Mouse (Mus musculus) heart, adult 2 months (tissue): ENCODE measurements at regions not wholly inside any gene's neighbourhood (a gene's known extent, or its start where the extent isn't known, plus 50 kb on each side); places are given as distances from the start of the nearest gene placed in this dataset.

Source experiments
- CTCF ChIP-seq: fragments of 200-600 bp; IDR thresholded peaks from 2 replicates; pipeline ENCODE4 v1.8.1; 2022; ENCODE audit warnings: antibody characterized with exemption, mild to moderate bottlenecking, moderate library complexity
- EP300 ChIP-seq: fragments of 200-500 bp; IDR thresholded peaks from 2 replicates; pipeline ENCODE4 v1.6.1; 2011; ENCODE audit warnings: low read depth, low read length, control low read depth; ENCODE audit not compliant: insufficient read depth
- POLR2A ChIP-seq: fragments of 200-500 bp; IDR thresholded peaks from 2 replicates; pipeline ENCODE4 v1.6.1; 2011; ENCODE audit warnings: mild to moderate bottlenecking, low read depth, low read length, control low read depth; ENCODE audit not compliant: insufficient read depth

DNA sequence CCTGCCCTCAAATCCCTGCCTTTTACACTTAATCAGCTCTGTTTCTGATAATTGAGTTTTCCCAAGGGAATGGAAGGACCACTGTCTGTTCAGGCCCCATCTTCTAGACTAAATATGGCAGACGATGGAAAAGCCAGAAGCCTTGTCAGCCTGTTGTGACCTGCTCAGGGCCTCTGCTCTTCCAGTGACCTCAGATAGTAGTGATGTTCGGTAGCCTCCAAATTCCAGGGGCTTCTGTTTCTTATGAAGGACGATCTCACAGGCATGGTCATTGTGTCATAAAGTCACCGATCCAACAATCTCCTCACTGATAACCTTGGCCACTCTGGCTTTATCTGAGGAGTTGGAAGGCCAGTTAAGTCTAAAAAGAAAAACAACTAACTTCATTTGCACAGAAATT is 330.5 kb downstream of the Inhba start:
- TF ChIP-seq POLR2A = no peak
- TF ChIP-seq CTCF = no peak
- no peak for TF ChIP-seq EP300
